Mouse (Mus musculus): Measurements from ENCODE around the gene Med25.

DNA sequence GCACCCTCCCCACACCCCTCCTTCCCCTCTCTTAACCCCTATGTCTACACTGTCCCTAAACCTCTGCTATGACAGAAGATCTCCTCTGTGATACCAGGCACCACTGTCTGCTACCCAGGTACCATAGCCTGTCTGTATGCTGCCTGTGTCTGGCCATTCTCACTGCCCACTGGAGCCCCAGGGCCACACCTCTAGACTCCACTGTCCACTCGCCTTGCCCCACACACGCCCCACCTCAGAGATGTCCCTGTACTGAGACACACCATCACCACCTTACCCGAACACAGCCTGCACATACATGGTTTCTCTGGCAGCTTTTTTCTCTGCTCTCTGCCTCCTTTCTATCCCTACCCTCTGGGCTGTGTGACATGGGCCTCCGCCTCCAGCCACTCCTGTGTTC lies 24.4 kb upstream of the Med25 start:
- TF ChIP-seq CTCF (IDR thresholded peaks at IDR 0.05; ENCODE audit: low read depth) (no peak), EP300 (IDR thresholded peaks at IDR 0.05; ENCODE audit: low read depth) (no peak)

All from liver, postnatal 0 days (tissue).